Mouse (Mus musculus) skeletal muscle tissue, adult 2 months (tissue): ENCODE results near the gene Irak4.
A peak's percentile ranks its signal among the peaks of the same experiment; 100 is the strongest.

Experiments used
- DNase-seq: peaks from one replicate; pipeline ENCODE4 v3.0.0-alpha.2; 2012; ENCODE audit warnings: low read depth, low spot score

Irak4 gene

DNA sequence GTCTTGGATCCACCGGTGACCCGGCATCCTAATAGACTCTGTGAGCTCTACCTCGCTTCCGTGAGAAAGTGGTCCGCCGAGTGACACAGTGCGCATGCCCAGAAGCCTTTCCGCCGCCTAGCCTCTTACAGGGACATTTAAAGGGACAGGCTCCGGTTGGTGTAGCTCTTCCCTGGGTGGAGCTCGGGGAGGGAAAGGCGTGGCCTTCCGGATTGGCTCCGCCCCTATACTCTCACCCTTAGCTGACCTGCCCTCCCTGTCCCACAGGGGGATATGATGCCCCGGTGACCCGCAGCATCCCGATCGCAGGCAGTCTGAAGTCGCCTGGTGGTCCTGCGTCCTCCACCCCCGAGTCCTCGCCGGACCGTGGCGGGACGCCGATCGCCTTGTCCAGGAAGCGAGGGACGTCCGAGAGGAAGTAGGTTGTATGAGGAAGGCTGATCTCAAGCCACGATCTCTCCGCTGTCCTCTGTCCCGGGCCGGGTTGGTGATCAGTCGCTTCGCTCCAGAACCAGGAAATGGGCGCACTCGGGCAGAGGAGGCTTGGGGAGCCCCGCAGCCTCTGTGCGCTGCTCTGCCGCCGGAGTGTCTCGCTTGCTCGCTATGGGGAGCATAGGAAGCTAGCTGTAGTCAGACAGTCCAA is at the start of gene Irak4, which contains the start of gene Pus7l:
Irak4 (plus strand) TSS at position 235 of the 643 bp plus-strand sequence.
Pus7l (minus strand) TSS at position 139 of the 643 bp plus-strand sequence.
- peak; percentile 95 for DNase-seq

DNA sequence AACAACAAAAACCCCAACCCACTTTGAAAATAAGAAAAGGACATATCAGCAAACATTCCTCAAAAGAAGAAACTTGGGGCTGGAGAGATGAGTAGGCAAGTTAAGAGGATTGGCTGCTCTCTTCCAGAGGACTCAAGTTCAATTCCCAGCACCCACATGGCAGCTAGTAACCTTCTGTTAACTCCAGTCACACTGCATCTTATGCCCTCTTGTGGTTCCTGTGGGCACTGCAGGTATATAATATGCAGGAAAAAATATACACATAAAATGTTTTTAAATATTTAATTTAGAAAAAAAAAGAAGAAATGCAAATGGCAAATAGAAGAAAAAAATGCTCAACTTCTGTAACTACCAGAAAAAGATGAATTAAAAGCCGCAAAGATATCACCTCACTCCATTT is 49.0 kb upstream of the Irak4 start:
- DNase-seq, result no peak

DNA sequence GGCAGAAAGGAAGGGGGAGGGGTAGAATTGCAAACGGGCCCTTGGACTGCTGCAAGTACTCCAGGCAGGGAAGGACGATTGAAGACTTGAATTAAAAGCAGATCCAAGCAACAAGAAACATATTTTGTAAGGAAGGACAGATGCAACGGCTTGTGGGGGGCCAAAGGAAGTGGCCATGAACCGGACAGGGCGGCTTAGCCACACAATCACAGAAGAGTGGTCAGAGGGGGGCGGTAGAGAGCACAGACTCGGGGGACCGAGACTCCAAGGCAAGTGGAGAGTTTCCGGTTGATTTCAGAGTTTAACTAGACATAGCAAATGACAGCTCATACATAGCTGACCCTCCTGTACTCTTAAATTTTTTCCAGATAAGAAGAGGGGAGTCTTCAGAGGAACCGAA is 47.5 kb upstream of the Irak4 start:
- DNase-seq, result no peak

DNA sequence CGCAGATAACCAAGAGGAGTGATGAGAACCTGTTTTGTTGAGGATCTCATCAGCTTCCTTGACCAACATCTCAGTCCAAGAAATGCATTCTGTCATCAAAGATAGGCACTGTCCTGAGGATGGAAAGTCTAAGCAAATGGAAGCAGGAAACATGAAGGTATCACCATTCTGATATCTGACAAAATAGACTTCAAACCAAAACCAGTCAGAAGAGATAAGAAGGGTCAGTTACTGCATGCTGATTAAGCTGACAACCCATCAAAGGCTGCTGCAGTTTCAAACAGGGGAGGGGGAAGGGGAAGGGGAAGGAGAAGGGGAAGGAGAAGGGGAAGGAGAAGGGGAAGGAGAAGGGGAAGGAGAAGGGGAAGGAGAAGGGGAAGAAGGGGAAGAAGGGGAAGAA is 44.2 kb upstream of the Irak4 start:
- DNase-seq, result no peak

DNA sequence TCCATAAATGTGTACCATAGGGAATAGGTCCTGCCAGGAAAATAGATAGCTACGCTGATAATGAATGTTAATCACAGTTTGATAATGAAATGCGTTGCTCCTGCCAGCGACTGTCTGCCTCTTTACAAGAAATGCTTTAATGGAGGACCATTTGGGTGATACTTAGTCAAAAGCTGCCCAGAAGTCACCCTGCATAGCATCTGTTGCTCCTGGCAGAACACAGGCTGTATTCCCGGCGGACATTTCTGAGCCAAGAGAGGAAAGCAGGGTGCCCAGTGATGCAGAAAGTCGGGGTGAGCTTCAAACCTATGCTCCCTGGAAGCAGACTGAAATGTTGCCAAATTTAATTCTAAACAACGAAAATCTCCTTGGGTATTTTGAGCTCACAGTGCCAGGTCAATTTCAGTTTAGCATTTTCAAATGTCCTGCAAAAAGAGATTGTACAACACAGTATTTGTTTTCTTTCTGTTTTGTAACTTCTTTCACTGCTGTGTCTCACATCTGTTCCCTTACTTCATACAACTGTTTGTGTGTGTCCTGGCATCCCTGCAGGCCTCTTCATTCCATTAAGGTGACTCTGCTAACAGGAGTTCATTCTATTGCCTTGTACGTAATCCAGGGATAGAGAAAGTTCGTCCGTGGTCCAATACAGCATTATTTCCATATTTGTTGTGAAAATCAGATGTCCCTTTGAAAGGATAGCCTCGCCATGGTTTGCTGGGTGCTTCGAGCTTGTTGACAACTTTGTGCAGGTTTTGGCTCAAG is 39.8 kb upstream of the Irak4 start:
- DNase-seq, result peak; percentile 69

DNA sequence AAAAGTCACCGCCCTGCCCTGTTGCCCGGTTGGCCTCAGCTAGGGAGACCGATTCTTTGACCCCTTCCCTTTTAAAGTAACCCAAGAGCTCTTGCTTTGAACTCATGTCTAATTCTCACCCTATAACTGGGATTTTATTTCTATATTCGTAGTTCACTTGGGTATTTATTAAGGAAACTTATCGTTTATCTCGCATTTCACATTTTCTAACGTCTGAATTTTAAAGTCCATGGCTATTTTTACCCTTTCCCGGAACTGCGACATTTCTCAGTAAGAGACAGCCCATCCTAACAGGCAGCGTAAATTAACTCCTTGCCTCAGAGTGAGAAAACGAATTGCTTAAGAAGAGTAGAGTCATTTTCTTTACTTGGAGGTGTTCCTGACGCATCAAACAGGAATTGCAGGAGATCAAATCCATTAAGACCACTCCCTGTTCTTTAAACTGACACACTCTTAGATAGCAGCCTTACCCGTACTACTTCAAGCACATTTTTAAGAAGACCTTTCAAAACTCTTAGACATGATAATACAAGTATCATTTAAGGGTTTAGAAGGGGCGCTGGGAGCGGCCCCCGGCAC is 25.4 kb upstream of the Irak4 start:
- DNase-seq, result no peak

DNA sequence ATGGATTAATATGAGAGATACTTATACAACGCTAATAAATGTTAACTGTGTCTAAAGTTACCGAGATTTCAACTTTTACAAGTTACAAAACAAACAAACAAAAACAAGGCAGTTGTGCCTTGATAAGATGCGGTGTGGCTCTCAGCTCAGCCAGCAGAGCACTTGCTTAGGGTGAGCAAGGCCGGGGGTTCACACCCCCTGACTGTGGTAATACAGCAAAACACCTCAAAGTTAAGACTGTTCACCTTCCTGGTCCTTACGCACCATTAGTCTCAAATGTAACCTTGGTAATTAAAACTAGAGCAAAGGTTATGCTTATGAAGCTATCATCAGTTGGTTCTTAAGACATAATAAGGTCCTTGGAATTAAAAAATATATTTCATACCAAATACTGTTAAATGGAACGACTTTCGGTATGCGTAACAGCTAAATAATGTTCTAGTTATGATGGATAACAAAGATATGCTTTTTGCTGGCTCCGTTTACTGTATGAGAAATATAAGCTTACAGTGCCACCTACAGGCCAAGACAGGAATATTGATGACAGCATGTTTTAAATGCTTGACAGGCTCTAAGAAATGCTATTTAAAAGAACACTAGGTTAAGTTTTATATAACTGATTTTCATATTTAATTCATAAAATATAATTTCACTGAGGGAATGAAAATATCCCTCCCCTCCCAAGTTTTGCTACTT is 23.1 kb upstream of the Irak4 start:
- DNase-seq, result peak; percentile 58

DNA sequence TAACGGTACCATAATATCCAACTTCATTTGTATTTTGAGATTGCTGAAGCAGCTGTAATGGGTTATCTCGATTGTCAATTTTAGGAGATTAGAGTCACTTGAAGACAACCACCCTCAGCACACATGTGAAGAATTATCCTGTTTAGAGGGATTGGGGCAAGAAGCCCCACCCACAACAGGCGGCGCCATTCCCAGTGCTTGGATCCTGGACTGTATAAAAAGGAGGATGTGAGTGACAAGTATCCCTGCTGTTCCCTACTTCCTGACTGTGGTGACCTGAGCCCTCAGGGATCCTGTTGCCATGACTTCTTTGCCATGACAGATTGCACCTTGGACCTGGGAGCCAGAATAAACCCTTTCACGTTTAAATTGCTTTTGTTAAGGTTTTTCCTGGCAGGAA is 22.5 kb upstream of the Irak4 start:
- DNase-seq, result no peak

DNA sequence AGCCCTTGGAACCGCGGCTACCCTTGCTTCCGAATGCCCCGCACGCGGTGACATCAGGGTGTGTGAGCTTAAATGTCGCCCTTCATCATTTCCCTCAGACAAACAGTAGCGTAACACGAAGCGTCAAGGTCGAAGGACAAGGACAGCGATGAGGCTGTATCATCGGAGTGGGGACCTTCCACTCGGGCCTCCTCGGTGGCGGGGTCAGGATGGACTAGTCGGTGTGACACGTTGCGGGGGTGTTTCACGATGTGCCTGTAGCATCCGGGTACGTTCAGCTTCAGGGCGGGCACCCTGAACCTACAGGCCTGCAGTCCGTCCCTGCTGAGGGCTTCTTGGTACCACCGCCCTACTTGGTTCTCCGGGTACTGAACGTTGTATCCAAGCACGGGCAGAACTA is 20.2 kb upstream of the Irak4 start:
- DNase-seq, result no peak

DNA sequence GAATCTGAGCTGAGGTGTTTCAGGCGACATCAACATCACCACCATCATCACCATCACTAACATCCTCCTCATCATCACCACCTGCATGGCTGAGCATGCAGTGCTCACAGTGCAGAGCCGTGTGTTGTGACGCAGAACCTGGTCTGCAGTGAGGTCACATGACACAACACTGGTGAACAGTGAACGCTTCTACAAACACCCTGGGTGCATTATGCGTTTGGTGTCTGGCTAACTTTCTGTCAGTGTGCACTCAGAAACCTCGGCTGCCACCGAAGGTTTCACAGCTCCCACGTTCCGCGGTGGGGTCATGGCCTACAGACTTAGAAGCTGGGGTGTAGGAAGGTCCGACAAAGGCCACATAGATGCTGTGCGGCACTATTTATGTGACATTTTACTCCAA is 18.5 kb upstream of the Irak4 start:
- no peak for DNase-seq

DNA sequence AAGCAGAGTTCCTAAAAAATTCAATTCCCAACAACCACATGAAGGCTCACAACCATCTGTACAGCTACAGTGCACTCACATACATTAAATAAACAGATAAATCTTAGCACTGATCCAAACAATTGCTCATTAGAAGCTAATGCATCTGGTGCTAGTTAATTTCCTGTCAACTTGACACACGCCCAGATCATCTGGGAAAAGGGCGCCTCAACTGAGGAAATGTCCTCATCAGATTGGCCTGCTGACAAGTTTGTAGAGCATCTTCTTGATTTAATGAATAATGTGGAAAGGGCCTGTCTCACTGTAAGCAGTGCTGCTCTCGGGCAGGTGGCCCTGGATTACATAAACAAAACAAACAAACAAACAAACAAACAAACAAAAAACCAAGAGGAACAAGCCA is 12.9 kb upstream of the Irak4 start:
- DNase-seq, result no peak

DNA sequence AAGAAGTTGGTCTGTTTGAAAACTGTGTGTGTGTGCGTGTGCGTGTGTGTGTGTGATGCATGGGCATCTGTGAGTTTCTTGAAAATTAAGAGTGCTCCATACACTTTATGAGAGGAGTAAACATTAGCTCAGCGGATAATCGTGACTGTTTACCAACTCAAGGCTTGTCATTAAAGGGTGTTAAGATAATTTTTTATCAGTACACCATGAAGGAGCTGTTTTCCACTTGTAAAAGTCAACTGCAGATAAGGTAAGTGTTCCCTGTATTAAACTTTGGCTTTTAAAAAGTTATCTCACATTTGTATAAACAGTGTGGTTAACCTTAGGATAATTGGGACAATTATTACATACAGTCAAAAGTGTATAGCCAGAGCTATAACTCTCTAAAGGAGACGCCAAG is 11.1 kb upstream of the Irak4 start:
- DNase-seq, result no peak

DNA sequence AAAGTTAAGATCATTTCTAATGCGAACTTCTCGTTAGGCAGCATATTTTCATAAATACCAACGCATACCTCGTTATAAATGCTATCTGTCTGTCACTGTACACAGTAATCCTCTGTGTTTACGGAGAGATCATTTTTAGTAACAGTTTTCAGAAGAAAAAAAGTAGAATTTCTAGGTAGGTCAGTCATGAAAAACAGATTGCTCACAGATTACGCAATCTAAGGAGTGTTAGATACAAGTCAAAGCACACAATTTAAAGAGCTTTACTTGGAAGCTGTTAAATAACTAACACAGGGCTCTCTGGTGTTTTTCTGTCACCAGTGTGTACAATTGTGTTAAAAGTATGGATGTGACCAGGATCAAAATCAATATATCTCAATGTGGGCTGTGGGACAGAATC is 10.5 kb upstream of the Irak4 start:
- DNase-seq, result no peak

DNA sequence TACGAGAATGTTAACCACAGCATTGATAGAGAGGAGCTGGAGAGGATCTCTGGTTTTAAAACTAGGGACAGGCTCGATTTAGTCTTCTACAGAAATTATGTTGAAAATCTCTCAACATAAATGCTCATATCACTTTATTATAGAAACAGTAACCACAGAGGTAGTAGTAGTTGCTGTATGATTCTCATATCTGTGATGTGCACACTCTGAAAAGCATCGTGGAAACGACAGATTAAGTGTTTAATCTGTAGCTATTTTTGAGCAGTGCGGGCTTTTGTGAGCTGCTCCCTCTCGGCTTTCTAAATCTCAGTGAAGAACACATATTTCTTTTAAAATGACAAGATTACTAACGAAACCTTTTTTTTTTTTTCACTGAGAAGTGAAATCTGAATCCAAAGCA is 7.9 kb upstream of the Irak4 start:
- DNase-seq, result no peak

DNA sequence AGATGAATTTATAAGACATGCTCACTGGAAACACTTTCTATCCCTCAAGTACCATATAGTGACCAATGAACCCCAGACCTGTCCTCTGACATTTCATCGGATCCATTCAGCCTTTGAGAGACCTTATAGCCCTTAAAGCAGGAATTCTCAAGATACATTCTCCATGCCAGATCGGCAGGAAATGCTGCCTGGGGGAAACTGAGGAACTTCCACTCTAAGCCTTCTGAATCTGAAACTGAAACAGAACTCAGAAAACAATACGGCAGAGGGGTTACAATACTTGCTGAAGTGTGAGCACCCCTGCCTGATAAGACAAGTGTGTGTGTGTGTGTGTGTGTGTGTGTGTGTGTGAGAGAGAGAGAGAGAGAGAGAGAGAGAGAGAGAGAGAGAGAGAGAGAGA is 4.1 kb upstream of the Irak4 start:
- no peak for DNase-seq

DNA sequence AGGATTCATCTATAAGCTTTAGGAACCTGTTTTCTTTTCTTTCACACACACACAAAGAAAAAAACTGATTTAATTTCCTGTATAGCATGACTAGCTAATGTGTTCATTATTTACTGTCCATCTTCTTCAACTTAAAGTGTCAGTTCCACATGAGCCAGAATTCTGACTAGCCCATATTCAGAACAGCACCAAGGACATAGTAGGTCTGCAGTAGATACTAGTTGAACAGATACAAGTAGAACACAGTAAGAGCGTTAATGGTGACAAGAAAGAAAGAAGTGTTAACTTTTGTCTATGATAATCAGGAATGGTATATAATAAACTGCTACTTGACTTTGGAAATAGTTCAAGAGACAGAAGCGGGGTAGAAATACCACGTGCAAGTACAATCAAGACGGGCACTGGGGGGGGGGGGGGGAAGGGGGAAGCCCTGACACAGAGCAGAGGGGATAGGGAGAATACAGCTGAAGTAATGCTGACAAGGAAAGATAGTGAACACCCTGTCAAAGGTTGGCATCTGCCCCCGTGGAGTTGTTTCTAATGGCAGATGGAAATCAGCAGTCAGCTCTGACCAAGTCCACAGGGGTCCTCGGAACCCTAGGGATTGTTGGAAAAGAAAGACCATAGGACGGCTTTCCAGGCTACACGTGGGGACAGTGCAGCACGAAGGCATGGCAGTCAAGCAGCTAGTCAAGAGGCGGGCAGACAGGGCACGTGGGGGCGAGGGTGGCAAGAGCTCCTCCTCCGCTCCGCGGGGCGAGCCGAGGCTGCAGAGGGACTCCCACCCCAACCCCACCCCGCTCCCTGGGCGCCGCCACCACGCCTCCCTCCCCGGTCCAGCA is 655 bp upstream of the Irak4 start:
- no peak for DNase-seq

DNA sequence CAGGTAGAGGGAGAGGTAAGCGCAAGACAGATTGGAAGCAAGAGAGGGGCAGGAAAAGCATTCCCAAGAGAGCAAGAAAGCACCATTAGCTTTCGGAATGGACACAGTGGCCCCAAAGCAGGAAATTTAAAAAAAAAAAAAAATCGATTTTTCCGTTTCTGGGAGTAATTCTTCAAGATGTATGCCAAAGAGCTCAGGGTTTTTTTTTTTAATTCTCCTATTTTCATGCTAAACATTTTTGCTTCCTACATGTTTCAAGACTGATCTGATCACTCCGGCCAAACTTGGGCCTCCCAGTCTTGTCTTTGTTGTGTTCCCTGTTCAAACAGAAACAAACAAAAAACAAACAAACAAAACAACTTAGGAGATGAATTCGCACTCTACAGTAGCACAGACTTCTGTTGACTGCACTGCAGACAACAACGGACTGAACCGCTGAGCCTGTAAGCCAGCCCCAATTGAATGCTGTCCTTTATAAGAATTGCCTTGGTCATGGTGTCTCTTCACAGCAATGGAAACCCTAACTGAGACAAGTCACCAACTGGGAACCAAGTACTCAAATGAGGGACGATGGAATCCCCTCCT is 701 bp downstream of the Irak4 start:
- no peak for DNase-seq

DNA sequence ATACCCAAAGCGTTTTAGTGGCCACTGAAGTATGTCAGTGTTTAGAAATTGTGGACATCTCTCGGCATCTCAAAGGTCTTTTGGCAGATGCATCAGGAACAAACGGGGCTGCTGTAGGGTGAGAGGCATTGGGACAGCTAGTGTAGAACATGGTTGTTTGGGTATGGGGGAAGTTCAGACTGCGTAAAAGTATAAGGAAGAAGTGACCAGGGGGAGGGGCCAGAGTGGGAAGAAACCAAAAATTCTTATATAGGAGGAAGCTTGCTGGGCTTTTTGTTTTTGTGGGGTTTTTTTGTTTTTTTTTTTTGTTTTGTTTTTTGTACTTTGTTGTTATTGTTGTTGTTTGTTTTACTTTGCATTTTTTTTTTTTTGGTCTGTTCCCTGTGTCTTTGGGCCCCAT is 1.4 kb downstream of the Irak4 start:
- no peak for DNase-seq

DNA sequence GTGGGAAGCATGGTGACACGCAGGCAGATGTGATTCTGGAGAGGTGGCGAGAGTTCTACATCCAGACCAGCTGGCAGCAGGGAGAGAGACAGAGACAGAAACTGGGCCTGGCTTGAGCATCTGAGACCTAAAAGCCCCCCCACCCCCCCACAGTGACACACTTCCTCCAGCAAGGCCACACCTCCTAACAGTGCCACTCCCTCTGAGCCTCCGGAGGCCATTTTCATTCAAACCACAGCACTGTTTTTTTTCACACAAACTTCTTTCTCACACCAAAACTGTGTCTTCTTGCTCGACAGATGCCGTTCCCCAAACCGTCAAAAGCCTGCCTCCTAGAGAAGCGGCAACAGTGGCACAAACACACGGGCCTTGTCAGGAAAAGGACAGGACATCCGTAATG is 10.1 kb downstream of the Irak4 start:
- DNase-seq, result no peak

DNA sequence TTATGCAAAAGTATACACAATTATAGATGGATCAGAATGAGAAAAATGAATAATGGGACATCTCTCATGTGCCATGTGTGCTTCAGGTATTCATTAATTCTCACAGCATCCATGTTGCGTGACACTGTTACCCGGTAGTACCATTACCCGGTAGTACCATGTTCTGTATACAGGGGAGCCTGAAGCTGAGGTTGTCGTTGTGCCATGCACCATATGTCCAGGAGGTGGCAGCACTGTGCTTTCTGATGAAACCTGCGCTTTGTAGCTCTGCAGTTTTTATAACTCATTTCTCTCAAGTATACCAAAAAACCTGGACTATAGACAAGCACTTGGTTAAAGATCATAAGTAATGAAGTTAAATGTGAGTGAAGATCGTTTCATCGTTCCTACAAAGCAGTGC is 14.0 kb downstream of the Irak4 start:
- peak; percentile 49 for DNase-seq
